Mouse (Mus musculus): ENCODE measurements at regions not wholly inside any gene's neighbourhood (a gene's known extent, or its start where the extent isn't known, plus 50 kb on each side); places are given as distances from the start of the nearest gene placed in this dataset.

- H3K27ac ChIP-seq: no peak overlapping the region
- H3K9me3 ChIP-seq (replicated peaks): no peaks in the 10 kb centered on the region
- no peak overlapping the region for H3K9ac ChIP-seq
- H3K4me2 ChIP-seq: no peak overlapping the region
- H3K27me3 ChIP-seq: no peaks in the 10 kb centered on the region
- no peaks in the 10 kb centered on the region for H3K36me3 ChIP-seq
- no peak for ATAC-seq (replicated peaks; ENCODE audit: low FRiP score)
- 46% methylated on average over 5 of the region's 5 CpGs for WGBS
- no peak overlapping the region for H3K4me3 ChIP-seq (replicated peaks)
- peaks cover 34% of the 10 kb centered on the region for H3K4me1 ChIP-seq
These were observed 180.5 kb downstream of the Phlda1 start for GRCm38 (mm10) chr10:111686585-111686984.

- Histone ChIP-seq H3K36me3 (no peaks in the 10 kb centered on the region), H3K9ac (no peak overlapping the region), H3K4me1 (peaks cover 43% of the 10 kb centered on the region), H3K4me2 (no peak overlapping the region), H3K27me3 (no peaks in the 10 kb centered on the region), H3K27ac (peak overlapping the region; percentile 85), H3K9me3 (replicated peaks) (no peaks in the 10 kb centered on the region), H3K4me3 (replicated peaks) (no peak overlapping the region)
- WGBS: 12% methylated on average over 10 of the region's 10 CpGs
- ATAC-seq (replicated peaks; ENCODE audit: low FRiP score): peak; percentile 94
These were observed 183.5 kb downstream of the Phlda1 start for GRCm38 (mm10) chr10:111689587-111689986.

- Histone ChIP-seq H3K36me3 (no peaks in the 10 kb centered on the region), H3K4me1 (peaks cover 56% of the 10 kb centered on the region), H3K9ac (no peak overlapping the region), H3K4me2 (no peak overlapping the region), H3K9me3 (replicated peaks) (no peaks in the 10 kb centered on the region), H3K27me3 (no peaks in the 10 kb centered on the region), H3K27ac (peak overlapping the region; percentile 70), H3K4me3 (replicated peaks) (no peak overlapping the region)
- no peak for ATAC-seq (replicated peaks; ENCODE audit: low FRiP score)
These were observed 187.7 kb downstream of the Phlda1 start for GRCm38 (mm10) chr10:111693762-111694161.

GRCm38 (mm10) chr10:111694227-111695200 is 188.4 kb downstream of the Phlda1 start:
- ATAC-seq (replicated peaks; ENCODE audit: low FRiP score): peak; percentile 71
- H3K9me3 ChIP-seq (replicated peaks): no peaks in the 10 kb centered on the region
- H3K27ac ChIP-seq: peak overlapping the region; percentile 70
- peaks cover 50% of the 10 kb centered on the region for H3K4me1 ChIP-seq
- H3K9ac ChIP-seq: no peak overlapping the region
- 31% methylated on average over 6 of the region's 6 CpGs for WGBS
- H3K4me3 ChIP-seq (replicated peaks): no peak overlapping the region
- no peaks in the 10 kb centered on the region for H3K27me3 ChIP-seq
- H3K4me2 ChIP-seq: no peak overlapping the region
- H3K36me3 ChIP-seq: no peaks in the 10 kb centered on the region

GRCm38 (mm10) chr10:111695918-111696760 is 190.1 kb downstream of the Phlda1 start:
- Histone ChIP-seq H3K9me3 (replicated peaks) (no peaks in the 10 kb centered on the region), H3K4me1 (peaks cover 36% of the 10 kb centered on the region), H3K27me3 (no peaks in the 10 kb centered on the region), H3K9ac (no peak overlapping the region), H3K36me3 (no peaks in the 10 kb centered on the region), H3K27ac (peak overlapping the region; percentile 70), H3K4me3 (replicated peaks) (no peak overlapping the region), H3K4me2 (no peak overlapping the region)
- ATAC-seq (replicated peaks; ENCODE audit: low FRiP score): peak; percentile 71; the same call in 1 of the 2 replicates
- WGBS: 36% methylated on average over 4 of the region's 4 CpGs

GRCm38 (mm10) chr10:111696987-111697386 is 190.9 kb downstream of the Phlda1 start:
- H3K4me3 ChIP-seq (replicated peaks): no peak overlapping the region
- H3K36me3 ChIP-seq: no peaks in the 10 kb centered on the region
- H3K9me3 ChIP-seq (replicated peaks): no peaks in the 10 kb centered on the region
- peaks cover 36% of the 10 kb centered on the region for H3K4me1 ChIP-seq
- no peak overlapping the region for H3K9ac ChIP-seq
- H3K27ac ChIP-seq: 0 out of 2 replicates have a peak overlapping the region, but pooled peaks have one; percentile 55
- no peaks in the 10 kb centered on the region for H3K27me3 ChIP-seq
- 64% methylated on average over 2 of the region's 2 CpGs for WGBS
- no peak for ATAC-seq (replicated peaks; ENCODE audit: low FRiP score)
- no peak overlapping the region for H3K4me2 ChIP-seq

- no peak overlapping the region for H3K27ac ChIP-seq
- H3K9me3 ChIP-seq (replicated peaks): no peaks in the 10 kb centered on the region
- WGBS: 66% methylated on average over 16 of the region's 16 CpGs
- peaks cover 25% of the 10 kb centered on the region for H3K4me1 ChIP-seq
- no peak overlapping the region for H3K9ac ChIP-seq
- ATAC-seq (replicated peaks; ENCODE audit: low FRiP score): no peak; the same call in 1 of the 2 replicates
- no peak overlapping the region for H3K4me3 ChIP-seq (replicated peaks)
- no peaks in the 10 kb centered on the region for H3K36me3 ChIP-seq
- no peaks in the 10 kb centered on the region for H3K27me3 ChIP-seq
- no peak overlapping the region for H3K4me2 ChIP-seq
These were observed 193.7 kb downstream of the Phlda1 start for GRCm38 (mm10) chr10:111699557-111700508.

GRCm38 (mm10) chr10:111700570-111700969 is 194.5 kb downstream of the Phlda1 start:
- WGBS: 78% methylated on average over 3 of the region's 3 CpGs

GRCm38 (mm10) chr10:111701138-111701537 is 195.1 kb downstream of the Phlda1 start:
- Histone ChIP-seq H3K4me3 (replicated peaks) (no peak overlapping the region), H3K4me2 (no peak overlapping the region), H3K36me3 (no peaks in the 10 kb centered on the region), H3K4me1 (peaks cover 14% of the 10 kb centered on the region), H3K27ac (no peak overlapping the region), H3K27me3 (no peaks in the 10 kb centered on the region), H3K9ac (no peak overlapping the region), H3K9me3 (replicated peaks) (peaks cover 8% of the 10 kb centered on the region; the same call in 1 of the 2 replicates)
- WGBS: 65% methylated on average over 4 of the region's 4 CpGs
- ATAC-seq (replicated peaks; ENCODE audit: low FRiP score): no peak

More at GRCm38 (mm10) chr10:111700570-111700969, 194.5 kb downstream of the Phlda1 start:
- peaks cover 18% of the 10 kb centered on the region for H3K4me1 ChIP-seq
- no peak overlapping the region for H3K4me3 ChIP-seq (replicated peaks)
- no peaks in the 10 kb centered on the region for H3K27me3 ChIP-seq
- H3K9ac ChIP-seq: no peak overlapping the region
- ATAC-seq (replicated peaks; ENCODE audit: low FRiP score): no peak
- no peak overlapping the region for H3K4me2 ChIP-seq
- 0 out of 2 replicates have a peak, but pooled peaks cover 3% of the 10 kb centered on the region for H3K9me3 ChIP-seq (replicated peaks)
- no peak overlapping the region for H3K27ac ChIP-seq
- H3K36me3 ChIP-seq: no peaks in the 10 kb centered on the region

GRCm38 (mm10) chr10:111702435-111702834 is 196.3 kb downstream of the Phlda1 start:
- Histone ChIP-seq H3K4me2 (no peak overlapping the region), H3K27ac (no peak overlapping the region), H3K9me3 (replicated peaks) (peaks cover 10% of the 10 kb centered on the region; the same call in 1 of the 2 replicates), H3K9ac (no peak overlapping the region), H3K36me3 (no peaks in the 10 kb centered on the region), H3K4me3 (replicated peaks) (no peak overlapping the region), H3K4me1 (0 out of 2 replicates have a peak, but pooled peaks cover 3% of the 10 kb centered on the region), H3K27me3 (no peaks in the 10 kb centered on the region)
- ATAC-seq (replicated peaks; ENCODE audit: low FRiP score): no peak
- WGBS: 94% methylated on average over 6 of the region's 6 CpGs

- no peak overlapping the region for H3K27ac ChIP-seq
- WGBS: 93% methylated on average over 3 of the region's 3 CpGs
These were observed 197.4 kb downstream of the Phlda1 start for GRCm38 (mm10) chr10:111703447-111703846.

More at GRCm38 (mm10) chr10:111703447-111703846, 197.4 kb downstream of the Phlda1 start:
- Histone ChIP-seq H3K27me3 (no peaks in the 10 kb centered on the region), H3K4me2 (no peak overlapping the region), H3K4me3 (replicated peaks) (no peak overlapping the region), H3K36me3 (no peaks in the 10 kb centered on the region), H3K9ac (no peak overlapping the region), H3K9me3 (replicated peaks) (peaks cover 10% of the 10 kb centered on the region; the same call in 1 of the 2 replicates), H3K4me1 (0 out of 2 replicates have a peak, but pooled peaks cover 3% of the 10 kb centered on the region)
- ATAC-seq (replicated peaks; ENCODE audit: low FRiP score): no peak

All from kidney, embryonic 15.5 days (tissue).